Mouse (Mus musculus) lung, adult 18-20 months (tissue): ENCODE results near the gene Gm17521.
"Not testable (repeated sequence)": the region's sequence is repeated elsewhere in the genome, so short reads cannot be mapped to it uniquely, and the experiment has no call there.

Source experiments
- DNase-seq, 2 experiments: peaks; one replicate each; pipeline ENCODE4 v3.0.0; 2022; ENCODE audit warnings: mixed read lengths in 2 of 2

Gm17521 gene

GRCm38 (mm10) chrX:123029569-123029968, at the start of gene Gm17521:
Gene Gm17521 (minus strand): TSS chrX:123029669.
- not testable (repeated sequence) for DNase-seq

DNA sequence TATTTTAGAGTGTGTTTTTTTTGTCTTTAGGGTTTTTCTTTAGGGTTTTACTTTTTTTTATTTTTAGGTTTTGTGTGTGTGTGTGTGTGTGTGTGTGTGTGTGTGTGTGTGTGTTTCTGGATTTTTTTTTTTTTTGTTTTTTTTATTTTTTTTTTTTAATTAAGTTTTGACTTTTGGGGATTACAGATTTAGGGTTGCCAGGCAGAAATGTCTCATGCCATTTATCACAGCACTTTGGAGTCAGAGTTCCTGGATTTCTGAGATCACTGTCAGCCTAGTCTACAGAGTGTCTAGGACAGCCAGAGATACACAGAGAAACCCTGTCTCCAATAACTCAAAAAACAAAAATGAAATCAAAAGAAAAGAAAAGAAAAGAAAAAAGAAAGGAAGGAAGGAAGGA, 14.5 kb upstream of the Gm17521 start:
- no peak for DNase-seq

GRCm38 (mm10) chrX:123043516-123043915, 14.0 kb upstream of the Gm17521 start:
- no peak for DNase-seq
